Mouse (Mus musculus): ENCODE results near the gene Eif4e1b.

GRCm38 (mm10) chr13:54758756-54759470, 24.9 kb upstream of the Eif4e1b start:
- TF ChIP-seq CTCF (IDR thresholded peaks at IDR 0.05; ENCODE audit: low read depth), result no peak
- no peak for TF ChIP-seq EP300 (IDR thresholded peaks at IDR 0.05; ENCODE audit: low read depth)

Data from liver, postnatal 0 days (tissue).